Mouse (Mus musculus) brown adipose tissue, adult 24 weeks (tissue): ENCODE data around the gene Pou2af1. TPM values are rescaled to one million over a fixed set of nuclear protein-coding genes. Genes with fewer than 3 reads are reported as not detected.

Experiments used
- H3K27ac ChIP-seq: fragments of 200-500 bp; replicated peaks from 2 replicates; pipeline ENCODE4 v1.5.1; 2012; ENCODE audit warnings: low read depth, mild to moderate bottlenecking, low read length
- H3K4me1 ChIP-seq: fragments of 200-500 bp; 2 replicates; pipeline ENCODE4 v1.6.1; 2012; ENCODE audit warnings: low read length, mixed read lengths; ENCODE audit not compliant: control insufficient read depth, insufficient read depth, insufficient read length
- H3K4me3 ChIP-seq: fragments of 200-500 bp; 2 replicates; pipeline ENCODE4 v1.5.1; 2012; ENCODE audit warnings: low read depth, mild to moderate bottlenecking, low read length, moderate library complexity; ENCODE audit not compliant: insufficient read depth
- polyA plus RNA-seq: library from polyadenylated mRNA; stranded (reverse); fragments of >200 nt; gene quantifications from 2 replicates; pipeline ENCODE4 v1.2.4, GENCODE M21; 2012; ENCODE audit not compliant: missing spikeins, insufficient read depth, insufficient read length

Pou2af1 gene
- polyA plus RNA-seq, 1 experiment, result not detected

GRCm38 (mm10) chr9:51272102-51272501 lies 58.6 kb downstream of the Pou2af1 start:
- Histone ChIP-seq H3K27ac (no peak overlapping the region), H3K4me1 (no peaks in the 10 kb centered on the region), H3K4me3 (no peak overlapping the region)

- H3K4me1 ChIP-seq, result no peaks in the 10 kb centered on the region
- H3K4me3 ChIP-seq, result no peak overlapping the region
- no peak overlapping the region for H3K27ac ChIP-seq
Observed at GRCm38 (mm10) chr9:51273581-51274154, 60.2 kb downstream of the Pou2af1 start.

- H3K27ac ChIP-seq, result no peak overlapping the region
- no peaks in the 10 kb centered on the region for H3K4me1 ChIP-seq
Observed at GRCm38 (mm10) chr9:51274678-51275077, 61.2 kb downstream of the Pou2af1 start.

GRCm38 (mm10) chr9:51277834-51278498 lies 64.5 kb downstream of the Pou2af1 start:
- H3K4me3 ChIP-seq, result peak overlapping the region; percentile 95
- peak overlapping the region; percentile 99 for H3K27ac ChIP-seq
- H3K4me1 ChIP-seq, result no peaks in the 10 kb centered on the region

More at GRCm38 (mm10) chr9:51274678-51275077, 61.2 kb downstream of the Pou2af1 start:
- no peak overlapping the region for H3K4me3 ChIP-seq

- Histone ChIP-seq H3K27ac (peak within 1 kb of the TSS; percentile 99), H3K4me1 (no peaks in the 10 kb centered on the region), H3K4me3 (peak within 1 kb of the TSS; percentile 95)
Observed at GRCm38 (mm10) chr9:51278500-51279381, 65.2 kb downstream of the Pou2af1 start, which contains the start of gene Colca2. Gene Colca2 (minus strand): TSS chr9:51278569.

GRCm38 (mm10) chr9:51286079-51286478 lies 72.6 kb downstream of the Pou2af1 start:
- Histone ChIP-seq H3K4me3 (no peak overlapping the region), H3K4me1 (no peaks in the 10 kb centered on the region), H3K27ac (no peak overlapping the region)

Other genes starting within 250 kb of the Pou2af1 start
- 117 and 199 TPM in 2 replicates for gene Sik2, start 204.6 kb upstream of the Pou2af1 start, polyA plus RNA-seq
- gene Btg4, start 152.8 kb upstream of the Pou2af1 start, polyA plus RNA-seq, result not detected in 2 replicates
- gene Layn, start 136.6 kb upstream of the Pou2af1 start, polyA plus RNA-seq, result 1.6 and 1.7 TPM in 2 replicates
- gene 4833427G06Rik, start 111.6 kb upstream of the Pou2af1 start, polyA plus RNA-seq, result not detected in 2 replicates
- gene Gm32742, start 48.2 kb upstream of the Pou2af1 start, polyA plus RNA-seq, result not detected in 2 replicates
- 5.4 and 15.1 TPM in 2 replicates for gene Colca2, start 64.9 kb downstream of the Pou2af1 start, polyA plus RNA-seq
- gene 1810046K07Rik, start 115.2 kb downstream of the Pou2af1 start, polyA plus RNA-seq, result not detected in 2 replicates